Mouse (Mus musculus): Measurements from ENCODE around the gene Krt8.

GRCm38 (mm10) chr15:102006317-102006716 lies 2.0 kb upstream of the Krt8 start:
- TF ChIP-seq POLR2A (IDR thresholded peaks at IDR 0.05; ENCODE audit: control insufficient read depth, low read depth, low read length) (no peak), CTCF (IDR thresholded peaks at IDR 0.05; ENCODE audit: control insufficient read depth, insufficient read depth, insufficient replicate concordance, low read depth, low read length) (no peak)

Data from testis, adult 2 months (tissue).